8 mouse cellular contexts compared by ENCODE assay signal in genomic region chr9:55026275-55026663, GRCm38 (mm10). TPM values are rescaled to one million over a fixed set of nuclear protein-coding genes. Genes with fewer than 3 reads are reported as not detected.
A peak's percentile ranks its signal among the peaks of the same experiment; 100 is the strongest.
DNase-seq lines count a peak whose midpoint lies in the region; ATAC-seq and TF ChIP-seq lines count a peak whose summit lies in the region.

Gene Chrna3, minus strand, starts transcription at chr9:55026562.

- no peak for TF ChIP-seq CTCF in cerebellum, adult 2 months (IDR thresholded peaks at IDR 0.05; ENCODE audit: borderline replicate concordance, insufficient read depth, low read depth, low read length)

- peak within 1 kb of the TSS; percentile 71 for H3K4me2 ChIP-seq in hindbrain, embryonic 13.5 days
- H3K4me2 ChIP-seq in midbrain, embryonic 16.5 days (ENCODE audit: low read length): peak within 1 kb of the TSS; percentile 82

- no peak within 1 kb of the TSS for H3K27ac ChIP-seq in cerebellum, adult 2 months (ENCODE audit: insufficient read depth, low read length)
- H3K27ac ChIP-seq in hindbrain, embryonic 13.5 days: peak within 1 kb of the TSS; percentile 77
- H3K27ac ChIP-seq in midbrain, embryonic 16.5 days (ENCODE audit: low read length): peak within 1 kb of the TSS; percentile 54

- DNase-seq in cerebellum, adult 2 months: peak in 1 of 2 experiments; percentile 29
- peak; percentile 25 for DNase-seq in right cerebral cortex, postnatal 14 days
- DNase-seq in right cerebral cortex, postnatal 25 days: no peak
- DNase-seq in adipocyte (ENCODE audit: low spot score): no peak
- no peak for DNase-seq in natural killer cell, adult 2 months (ENCODE audit: low spot score in 2 of 2)

- H3K4me3 ChIP-seq in cerebellum, adult 2 months (replicated peaks; ENCODE audit: insufficient read depth, low read depth, low read length): peak within 1 kb of the TSS; percentile 32
- peak within 1 kb of the TSS; percentile 62 for H3K4me3 ChIP-seq in hindbrain, embryonic 13.5 days
- H3K4me3 ChIP-seq in midbrain, embryonic 16.5 days (ENCODE audit: low read depth, low read length): peak within 1 kb of the TSS; percentile 55

- H3K9ac ChIP-seq in hindbrain, embryonic 13.5 days: peak within 1 kb of the TSS; percentile 85
- H3K9ac ChIP-seq in midbrain, embryonic 16.5 days (ENCODE audit: low read depth, low read length): peak within 1 kb of the TSS; percentile 77

- H3K9me3 ChIP-seq in hindbrain, embryonic 13.5 days: no peaks in the 10 kb centered on the region
- no peaks in the 10 kb centered on the region for H3K9me3 ChIP-seq in midbrain, embryonic 16.5 days (replicated peaks; ENCODE audit: control insufficient read depth, low read length, poor library complexity, severe bottlenecking)

- WGBS in cerebellum, adult 2 months: 1% methylated on average over 39 of the region's 39 CpGs
- under 1% methylated on average over 39 of the region's 39 CpGs for WGBS in hindbrain, embryonic 13.5 days
- WGBS in midbrain, embryonic 16.5 days: under 1% methylated on average over 39 of the region's 39 CpGs

- H3K4me1 ChIP-seq in cerebellum, adult 2 months (ENCODE audit: control insufficient read depth, insufficient read depth, low read length): no peaks in the 10 kb centered on the region
- peaks cover 40% of the 10 kb centered on the region for H3K4me1 ChIP-seq in hindbrain, embryonic 13.5 days (replicated peaks)
- peaks cover 4% of the 10 kb centered on the region; the same call in 1 of the 2 replicates for H3K4me1 ChIP-seq in midbrain, embryonic 16.5 days (ENCODE audit: control insufficient read depth, insufficient read depth, low read length)

- H3K27me3 ChIP-seq in cerebellum, adult 2 months (ENCODE audit: control insufficient read depth, insufficient read depth, low read length): no peaks in the 10 kb centered on the region
- peaks cover 30% of the 10 kb centered on the region for H3K27me3 ChIP-seq in hindbrain, embryonic 13.5 days
- H3K27me3 ChIP-seq in midbrain, embryonic 16.5 days (ENCODE audit: control insufficient read depth, insufficient read depth, low read depth, low read length): 0 out of 2 replicates have a peak, but pooled peaks cover 5% of the 10 kb centered on the region

- H3K36me3 ChIP-seq in hindbrain, embryonic 13.5 days: peaks cover 6% of the 10 kb centered on the region; the same call in 1 of the 2 replicates
- no peaks in the 10 kb centered on the region for H3K36me3 ChIP-seq in midbrain, embryonic 16.5 days (ENCODE audit: control insufficient read depth, insufficient read depth, low read length)

- TF ChIP-seq POLR2A in cerebellum, adult 2 months (IDR thresholded peaks at IDR 0.05; ENCODE audit: borderline replicate concordance, insufficient read depth, low read length): no peak

- ATAC-seq in cerebellum, adult (ENCODE audit: insufficient number of reproducible peaks, low FRiP score, low TSS enrichment): no peak
- peak; percentile 75 for ATAC-seq in hindbrain, embryonic 13.5 days (ENCODE audit: low FRiP score)
- ATAC-seq in midbrain, embryonic 16.5 days: peak; percentile 67

RNA-seq across cellular contexts. Expression of gene Chrna3, which starts in this region (rescaled TPM):
- 2.6 TPM in 2 replicates for polyA plus RNA-seq in cerebellum, adult 2 months (2012; rRNA removed)
- 19.8 and 22.4 TPM in 2 replicates for polyA plus RNA-seq in hindbrain, embryonic 13.5 days (2015; fragmentation: Nextera tagmentation; extraction: Ambion mirVana)
- 18.3 and 20.9 TPM in 2 replicates for polyA plus RNA-seq in midbrain, embryonic 16.5 days (2015; fragmentation: Nextera tagmentation; extraction: Ambion mirVana)
